Mouse (Mus musculus) liver, postnatal 0 days (tissue): ENCODE measurements at regions not wholly inside any gene's neighbourhood (a gene's known extent, or its start where the extent isn't known, plus 50 kb on each side); places are given as distances from the start of the nearest gene placed in this dataset.

Experiments used
- CTCF ChIP-seq: sonication (generic); IDR thresholded peaks from 2 replicates; pipeline ENCODE4 v1.5.1; 2016; ENCODE audit warnings: antibody characterized with exemption, low read depth
- EP300 ChIP-seq: IDR thresholded peaks from 2 replicates; pipeline ENCODE4 v1.6.1; 2016; ENCODE audit warnings: antibody characterized with exemption, low read depth, mild to moderate bottlenecking

- TF ChIP-seq CTCF (no peak), EP300 (no peak)
Measured at GRCm38 (mm10) chr14:67159996-67160395, 1151.0 kb upstream of the Gulo start.
